Mouse (Mus musculus) embryonic facial prominence, embryonic 10.5 days (tissue): ENCODE results near the gene Rs1. TPM values are rescaled to one million over a fixed set of nuclear protein-coding genes. Genes with fewer than 3 reads are reported as not detected.

ENCODE experiments used
- polyA plus RNA-seq: library from polyadenylated mRNA; unstranded; fragments of >200 nt; fragmentation: Nextera tagmentation; extraction: Ambion mirVana; gene quantifications from 2 replicates; pipeline ENCODE4 v1.2.1, GENCODE M21; 2016

Gene Rs1
- polyA plus RNA-seq, 1 experiment from 2014 or later, result not detected

Other genes with a start within 250 kb of the Rs1 start
- gene Ppef1, start 32.2 kb upstream of the Rs1 start, polyA plus RNA-seq, result not detected in 2 replicates
- 0.16 TPM in 1 of 2 replicates, not detected in the other for gene Gja6, start 139.0 kb downstream of the Rs1 start, polyA plus RNA-seq
- 1.7 and 1.9 TPM in 2 replicates for gene Cdkl5, start 226.7 kb downstream of the Rs1 start, polyA plus RNA-seq